Mouse (Mus musculus) embryo, embryonic 9.5 days (tissue): ENCODE measurements around the gene Ttc7b.

Experiments used
- DNase-seq: peaks from one replicate; pipeline ENCODE4 v3.0.0-alpha.2; 2017; ENCODE audit errors: extremely low spot score

Gene Ttc7b

DNA sequence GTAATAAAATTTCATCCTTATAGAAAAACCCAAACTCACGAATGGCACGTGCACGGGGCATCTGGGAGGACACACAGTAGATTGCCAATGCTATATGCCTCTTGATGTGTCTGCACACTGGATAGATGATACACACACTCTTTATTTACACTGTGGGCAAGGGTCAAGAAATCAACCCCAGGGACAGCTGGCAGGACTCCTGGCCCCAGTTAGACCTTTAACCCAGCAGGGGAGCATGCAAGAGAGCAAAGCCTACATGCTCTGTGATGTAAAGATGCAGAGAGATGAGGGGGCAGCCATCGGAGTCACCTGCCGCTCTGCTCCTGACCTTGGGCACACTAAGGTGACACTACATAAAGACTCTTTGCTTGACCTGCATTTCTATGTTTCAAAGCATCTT, 32.3 kb downstream of the Ttc7b start:
- no peak for DNase-seq

DNA sequence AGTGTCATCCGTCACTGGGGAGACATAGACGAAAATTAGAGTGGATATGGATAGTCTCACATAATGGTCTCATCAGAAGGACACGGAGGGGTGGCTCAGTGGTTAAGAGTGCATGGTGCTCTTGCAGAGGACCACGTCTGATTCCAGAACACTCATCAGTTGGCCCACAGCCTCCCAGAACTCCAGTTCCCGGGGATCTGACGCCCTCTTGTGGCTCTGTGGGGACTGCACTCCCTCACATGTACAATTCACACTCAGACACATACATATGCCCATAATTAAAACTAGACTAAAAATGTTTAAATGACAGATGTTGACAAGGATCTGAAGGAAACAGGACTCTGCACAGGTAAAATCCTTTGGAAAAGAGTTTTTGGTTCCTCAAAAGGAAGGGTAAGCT, 34.4 kb downstream of the Ttc7b start:
- no peak for DNase-seq

DNA sequence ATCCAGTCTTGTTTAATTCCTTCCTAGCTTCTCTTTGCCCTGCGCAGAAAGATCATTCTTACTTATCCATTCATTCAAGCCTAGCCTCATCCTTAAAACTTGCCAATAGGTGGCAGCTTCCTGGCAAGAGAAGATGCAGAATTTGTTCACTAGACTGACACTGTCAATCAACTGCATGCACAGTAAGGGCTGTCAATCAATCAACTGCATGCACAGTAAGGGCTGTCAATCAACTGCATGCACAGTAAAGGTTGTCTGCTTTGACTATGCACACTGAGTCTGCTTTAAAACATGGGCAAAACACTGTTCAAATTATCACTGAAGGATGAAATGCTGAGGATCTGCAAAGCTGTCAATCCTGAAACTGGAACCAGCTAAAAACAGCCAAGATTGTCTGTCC, 37.6 kb downstream of the Ttc7b start:
- no peak for DNase-seq

DNA sequence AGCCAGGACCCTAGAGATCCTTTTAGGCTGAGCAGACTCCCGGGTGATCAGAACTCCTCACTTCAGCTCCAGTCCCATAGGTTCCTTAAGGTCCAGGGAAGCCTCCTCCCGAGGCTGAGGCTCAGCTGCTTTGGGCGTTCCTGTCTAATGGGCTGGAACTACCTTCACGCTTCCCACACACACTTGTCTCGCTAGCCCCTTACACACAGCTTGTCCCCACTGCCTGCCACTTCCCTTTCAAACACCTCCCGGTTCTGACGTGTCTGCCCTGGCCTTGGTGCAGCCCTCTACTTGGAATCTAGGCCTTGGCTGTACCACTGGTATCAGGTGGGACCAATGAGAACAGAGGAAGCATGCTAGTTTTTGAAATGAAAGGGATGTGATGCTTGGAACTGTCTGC, 38.4 kb downstream of the Ttc7b start:
- DNase-seq: no peak

DNA sequence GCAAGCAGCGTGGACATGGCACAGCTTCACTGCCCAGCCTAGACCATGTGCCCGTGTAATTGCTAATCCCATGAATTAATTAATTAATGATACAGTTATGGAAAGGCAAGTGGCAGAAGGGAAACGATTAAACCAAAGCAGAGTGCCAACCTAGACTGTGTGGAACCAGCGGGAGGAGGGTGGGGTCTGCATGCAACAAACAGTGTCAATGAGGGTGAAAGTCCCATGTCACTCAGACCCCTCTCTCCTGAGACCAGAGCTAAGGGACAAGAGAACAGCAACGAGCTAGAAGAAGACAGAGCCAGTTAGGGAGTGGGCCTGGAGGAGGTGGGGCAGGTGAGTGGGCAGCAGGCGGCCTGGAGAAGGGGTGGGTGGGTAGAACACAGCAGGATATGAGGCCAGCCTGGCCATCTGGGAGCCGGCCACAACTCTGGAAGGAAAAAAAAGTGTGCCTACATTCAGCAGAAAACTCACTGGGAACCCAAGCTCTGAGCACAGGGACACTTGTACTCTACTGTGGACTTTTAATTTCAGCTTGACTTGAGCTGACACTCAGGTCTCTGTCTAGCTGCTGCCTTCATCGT, 39.1 kb downstream of the Ttc7b start:
- no peak for DNase-seq

DNA sequence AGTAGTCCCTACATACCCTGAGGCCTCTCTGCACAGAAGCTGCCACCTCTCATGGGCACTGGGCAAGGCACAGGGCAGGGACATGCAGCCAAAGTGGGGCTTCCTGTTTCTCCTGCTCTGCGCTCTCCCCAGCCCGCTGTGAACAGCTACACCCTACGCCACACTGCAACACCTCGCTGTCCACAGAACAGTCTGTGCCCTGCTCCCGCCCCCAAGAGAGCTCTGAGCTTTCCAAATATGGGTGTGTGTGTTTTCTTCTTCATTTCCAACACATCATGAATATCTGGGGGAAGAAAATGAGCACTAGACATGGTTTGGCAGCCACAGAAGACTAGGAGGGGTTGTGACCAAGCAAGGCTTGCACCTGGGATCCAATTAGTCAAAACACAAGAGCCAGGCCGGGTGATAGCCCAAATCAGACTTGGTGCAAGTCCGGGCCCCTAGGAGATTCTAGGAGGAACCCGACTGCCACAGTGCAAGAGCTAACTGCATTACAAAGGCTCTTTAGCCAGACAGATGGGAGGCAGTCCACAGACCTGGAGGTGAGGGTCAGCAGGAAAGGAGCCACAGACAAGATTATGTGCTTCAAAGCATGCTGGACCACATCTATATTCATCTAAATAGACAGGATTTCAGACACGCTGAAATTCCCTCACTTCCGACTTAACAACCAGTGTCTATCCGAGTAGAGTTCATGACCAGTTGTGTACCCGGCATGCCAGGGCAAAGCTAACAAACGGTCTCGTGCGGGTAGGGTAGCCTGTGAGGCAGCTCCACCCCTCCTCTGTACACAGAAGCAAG, 39.8 kb downstream of the Ttc7b start:
- no peak for DNase-seq

DNA sequence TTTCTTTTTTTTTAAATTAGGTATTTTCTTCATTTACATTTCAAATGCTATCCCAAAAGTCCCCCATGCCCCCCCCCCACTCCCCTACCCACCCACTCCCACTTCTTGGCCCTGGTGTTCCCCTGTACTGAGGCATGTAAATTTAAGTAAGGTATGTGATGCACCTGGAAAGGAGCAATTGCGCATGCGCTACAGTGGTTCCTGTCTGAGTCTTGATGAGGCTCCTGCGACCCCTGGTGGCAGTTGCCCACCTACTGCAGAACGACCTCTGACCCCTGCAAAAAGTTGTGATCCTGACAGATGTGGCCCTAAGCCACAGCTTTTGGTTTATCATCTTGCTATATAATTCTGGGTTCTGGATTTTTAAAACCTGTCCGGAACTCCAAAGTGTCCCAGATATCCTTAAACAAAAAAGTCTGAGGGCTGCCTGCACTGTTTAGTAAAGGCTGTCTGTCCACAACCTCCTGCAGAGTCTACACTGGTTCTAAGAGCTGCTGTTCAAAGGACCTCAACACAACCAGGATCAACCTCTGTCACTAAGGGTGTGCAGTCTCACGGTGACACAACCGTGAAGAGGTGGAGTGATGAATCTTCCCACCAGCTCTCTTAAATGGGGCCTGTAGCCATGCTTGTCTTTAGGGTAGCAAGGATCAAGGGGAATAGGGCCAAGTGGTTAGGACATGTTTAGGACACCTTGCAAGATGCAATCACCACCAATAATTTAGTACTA, 40.6 kb downstream of the Ttc7b start:
- peak; percentile 79 for DNase-seq

DNA sequence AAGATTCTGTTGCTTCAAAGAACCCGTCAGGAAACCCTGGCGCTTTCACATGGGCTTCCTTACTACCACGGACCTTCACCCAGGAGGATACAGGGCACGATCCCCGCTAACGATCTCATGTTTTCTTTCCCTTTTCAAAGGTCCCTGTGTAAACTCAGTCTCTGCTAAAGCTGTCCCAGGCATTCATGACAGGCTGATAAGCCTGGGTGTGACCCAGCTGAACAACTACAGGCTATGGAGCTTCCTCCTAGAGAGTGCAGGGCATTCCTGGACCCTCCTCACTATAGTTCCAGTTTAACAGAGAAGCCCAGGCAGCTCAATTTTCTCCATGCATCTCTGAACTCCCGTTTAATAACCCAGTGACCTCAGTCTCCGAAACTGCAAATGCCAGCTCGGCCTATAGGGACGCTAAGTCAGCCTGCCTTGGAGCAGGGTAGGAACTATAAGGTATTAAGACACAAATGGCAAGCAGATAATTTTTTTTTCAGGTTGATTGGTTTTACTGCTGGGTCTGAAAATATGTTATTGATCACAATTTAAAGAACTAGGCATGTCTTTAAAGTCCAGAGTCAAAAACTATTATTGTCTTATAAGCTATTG, 41.3 kb downstream of the Ttc7b start:
- DNase-seq: no peak

DNA sequence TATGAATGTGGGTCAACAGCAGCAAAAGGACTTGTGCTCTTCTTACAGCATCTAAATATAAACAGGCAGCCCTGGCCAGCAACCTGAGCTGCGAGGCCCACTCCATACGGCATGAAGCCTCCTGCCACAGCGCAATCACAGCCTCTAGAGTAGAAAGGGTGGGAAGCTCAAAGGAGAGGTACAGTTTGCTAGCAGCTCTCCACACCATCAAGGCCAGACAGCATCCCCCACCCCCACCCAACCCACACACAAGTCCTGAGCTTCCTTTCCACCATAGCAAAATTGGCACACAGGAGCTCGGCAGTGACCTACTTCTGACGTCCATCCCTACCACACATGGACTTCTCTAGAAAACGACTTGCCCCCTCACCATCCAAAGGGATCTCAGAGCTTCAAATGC, 42.0 kb downstream of the Ttc7b start:
- DNase-seq: no peak

DNA sequence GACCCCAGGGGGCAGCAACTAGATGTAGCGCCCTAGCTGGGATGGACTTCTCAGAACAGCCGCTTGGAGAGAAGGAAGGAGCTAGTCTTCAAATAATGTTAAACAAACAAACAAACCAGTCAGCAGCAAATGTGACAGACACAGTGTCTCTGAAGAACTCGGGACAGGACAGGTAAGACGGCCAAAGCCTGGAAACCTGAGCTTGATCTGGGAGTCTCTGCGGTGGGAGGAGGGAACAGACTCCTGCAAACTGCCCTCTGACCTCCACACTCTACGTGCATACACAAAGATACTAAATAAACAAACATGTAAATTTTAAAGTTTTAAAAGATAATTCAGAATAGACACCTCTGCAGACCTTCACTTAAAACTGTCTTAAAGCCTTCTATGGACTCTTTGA, 42.5 kb downstream of the Ttc7b start:
- DNase-seq: no peak

DNA sequence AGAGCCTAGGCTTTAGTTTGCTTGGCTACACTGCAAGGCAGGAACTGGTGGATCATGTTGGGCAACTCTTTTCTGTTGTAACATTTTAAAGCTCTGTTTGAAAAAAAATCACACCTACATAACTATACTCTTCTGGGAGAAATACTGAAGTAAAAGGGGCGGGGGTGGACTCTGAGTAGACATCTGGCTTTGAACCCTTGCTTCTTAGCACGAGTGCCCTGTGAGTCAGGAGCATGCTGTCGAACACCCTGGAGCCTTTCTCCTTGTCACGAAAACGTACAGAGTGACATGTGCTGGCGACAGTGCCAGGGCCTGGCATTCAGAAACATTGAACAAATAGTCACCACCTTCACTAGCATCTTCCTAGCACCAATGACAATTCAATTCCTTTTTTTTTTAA, 43.2 kb downstream of the Ttc7b start:
- DNase-seq: no peak

DNA sequence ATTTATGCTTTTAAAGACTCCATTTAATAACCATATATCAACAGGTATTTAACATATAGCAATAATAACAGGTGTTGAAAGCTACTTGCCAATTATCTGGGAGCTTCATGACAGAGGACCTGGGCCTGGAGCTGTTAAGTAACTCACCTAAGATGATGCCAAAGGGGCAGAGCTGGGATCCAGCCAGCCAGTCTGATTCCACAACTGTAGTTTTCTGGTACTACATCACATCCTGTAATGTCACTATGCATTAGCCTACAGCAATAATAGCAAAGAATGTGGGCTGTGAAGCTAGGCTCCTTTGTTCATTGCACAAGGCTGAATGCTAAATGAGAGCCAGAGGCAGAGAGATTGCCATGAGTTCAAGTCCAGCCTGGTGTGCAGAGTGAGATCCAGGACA, 44.3 kb downstream of the Ttc7b start:
- DNase-seq: no peak

DNA sequence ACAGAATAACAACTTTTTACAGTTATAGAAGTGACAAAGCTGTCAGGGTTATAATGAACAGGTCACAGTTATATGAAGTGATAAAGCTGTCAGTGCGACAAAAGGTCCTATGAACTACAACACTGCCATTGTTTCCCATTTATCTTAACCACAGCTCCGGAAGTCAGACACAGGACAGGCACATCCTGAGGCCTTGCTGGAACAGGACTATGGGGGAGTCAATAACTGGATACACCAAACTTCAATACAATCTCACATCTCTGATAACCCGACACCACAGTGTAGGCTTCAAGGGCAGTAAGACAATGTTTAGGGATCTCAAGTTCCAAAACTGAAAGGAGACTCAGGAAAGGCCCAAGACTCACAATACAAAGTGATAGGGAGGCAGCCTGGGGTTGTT, 45.1 kb downstream of the Ttc7b start:
- no peak for DNase-seq

DNA sequence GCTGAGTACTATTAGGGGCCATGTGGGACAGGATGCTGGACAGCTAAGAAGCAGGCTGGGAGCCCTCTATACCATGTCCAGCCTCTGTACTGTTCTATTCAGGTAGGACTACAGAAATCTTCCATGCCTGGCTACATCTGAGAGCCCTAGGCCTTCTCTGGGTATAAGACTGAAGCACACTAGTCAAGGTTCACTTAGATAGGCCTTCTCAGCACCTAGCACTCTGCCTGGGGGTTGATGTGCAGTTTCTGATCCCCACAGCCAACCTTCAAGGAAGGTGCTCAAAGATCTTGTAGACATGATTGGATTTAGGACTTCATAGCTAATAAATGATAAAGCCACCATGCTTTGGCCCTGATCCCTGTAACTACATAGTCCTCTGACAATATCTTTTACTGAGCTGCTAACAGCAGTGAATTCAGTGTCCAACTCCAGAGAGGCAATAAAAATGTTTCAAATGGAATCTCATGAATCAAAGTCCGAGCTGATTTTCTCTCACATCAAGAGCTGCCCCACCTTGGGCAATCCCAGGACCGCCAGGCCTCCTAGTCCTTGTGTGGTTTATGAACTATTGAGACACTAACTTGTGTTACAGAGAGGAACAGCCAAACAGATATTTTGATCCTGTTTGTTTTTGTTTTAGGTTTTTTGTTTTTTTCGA, 45.8 kb downstream of the Ttc7b start:
- DNase-seq: no peak

DNA sequence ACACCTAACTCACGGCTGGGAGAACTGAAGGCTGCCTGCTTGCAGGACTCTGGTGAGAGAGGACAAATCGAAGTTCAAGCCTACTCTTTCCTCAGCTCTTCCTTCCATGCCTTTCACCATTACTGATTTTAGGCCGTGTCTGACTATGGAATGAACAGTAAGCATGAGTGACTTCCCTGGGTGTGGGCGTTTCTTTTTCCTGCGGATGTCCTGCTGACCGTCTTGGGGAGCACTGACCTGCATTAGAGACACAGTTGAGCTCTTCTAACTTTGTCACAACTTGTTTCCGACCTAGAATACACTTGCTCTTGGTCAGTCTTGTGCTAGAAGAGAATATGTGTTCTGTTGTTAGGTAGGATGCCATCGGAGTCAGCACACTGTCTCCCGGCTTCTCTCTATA, 50.3 kb downstream of the Ttc7b start:
- DNase-seq: no peak

DNA sequence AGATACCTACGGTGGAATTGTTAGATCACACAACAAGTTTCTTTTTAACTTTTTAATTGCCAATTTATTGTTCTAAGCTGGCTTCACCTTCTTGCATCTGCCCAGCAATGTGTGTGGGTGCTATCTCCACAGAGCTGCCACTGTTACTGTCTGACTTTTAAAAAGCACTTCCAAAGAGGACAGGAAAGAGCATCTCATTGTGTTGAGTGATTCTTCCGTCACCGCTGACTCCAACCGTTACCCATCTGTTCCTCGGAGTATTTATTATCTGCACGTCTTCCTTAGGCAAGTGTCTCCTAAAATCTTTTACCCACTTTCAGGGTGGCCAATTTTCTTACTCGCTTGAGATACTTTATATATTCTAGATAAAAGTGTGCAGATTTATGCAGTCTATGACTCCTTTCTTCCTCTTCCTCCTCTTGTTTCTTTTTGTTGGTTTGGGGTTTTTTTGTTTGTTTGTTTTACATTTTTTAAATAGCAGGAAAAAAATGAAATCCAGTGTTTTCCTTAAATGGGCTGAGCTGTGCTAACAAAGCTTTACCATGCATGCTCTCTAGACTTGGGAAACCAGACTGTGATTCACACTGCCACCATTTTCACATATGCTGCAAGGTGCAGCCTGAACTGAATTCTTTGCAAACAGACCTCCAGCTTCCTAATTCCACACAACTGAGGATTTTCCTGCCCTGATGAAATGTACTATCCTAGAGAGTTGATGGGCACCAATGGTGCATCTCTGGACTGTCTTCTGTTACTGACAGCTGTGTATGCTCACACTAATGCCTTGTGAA, 50.9 kb downstream of the Ttc7b start:
- no peak for DNase-seq

DNA sequence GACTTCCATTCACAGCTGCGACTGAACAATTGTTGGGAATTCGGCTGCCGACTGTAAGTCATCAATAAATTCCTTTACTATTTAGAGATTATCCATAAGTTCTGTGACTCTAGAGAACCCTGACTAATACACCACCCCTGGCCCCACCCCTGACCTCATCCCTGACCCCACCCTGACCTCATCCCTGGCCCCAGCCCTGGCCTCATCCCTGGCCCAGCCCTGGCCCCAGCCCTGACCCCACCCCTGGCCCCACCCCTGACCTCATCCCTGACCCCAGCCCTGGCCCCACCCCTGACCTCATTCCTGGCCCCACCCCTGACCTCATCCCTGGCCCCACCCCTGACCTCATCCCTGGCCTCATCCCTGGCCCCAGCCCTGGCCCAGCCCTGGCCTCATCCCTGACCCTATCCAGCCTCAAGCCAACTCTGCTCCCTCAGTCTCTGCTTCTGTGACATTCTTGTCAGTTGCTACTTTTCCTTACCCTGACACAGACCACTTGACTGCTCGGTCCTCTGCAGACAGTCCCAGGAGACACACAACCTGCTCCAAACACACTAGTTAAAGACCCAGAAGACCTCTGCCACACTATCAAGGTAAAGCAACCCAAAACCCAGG, 55.4 kb downstream of the Ttc7b start:
- DNase-seq: peak; percentile 28

DNA sequence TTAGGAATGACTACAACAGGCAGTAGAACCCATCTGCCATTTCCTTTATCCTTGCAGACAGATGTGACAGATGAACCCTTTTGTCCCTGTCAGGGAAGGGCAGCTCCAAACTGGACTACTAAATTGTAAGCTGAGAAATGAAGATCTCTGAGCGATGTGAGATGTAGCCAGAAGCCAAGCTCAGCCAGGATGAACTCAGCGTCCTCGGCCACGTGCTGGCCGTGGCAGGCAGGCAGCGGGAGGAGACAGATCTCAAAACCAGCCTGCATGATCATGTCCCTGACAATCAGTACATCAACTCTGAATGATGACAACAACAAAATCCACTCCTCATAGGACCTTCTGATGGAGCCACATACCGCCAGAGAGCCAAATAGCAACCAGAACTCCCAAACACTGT, 62.9 kb downstream of the Ttc7b start:
- DNase-seq: no peak

DNA sequence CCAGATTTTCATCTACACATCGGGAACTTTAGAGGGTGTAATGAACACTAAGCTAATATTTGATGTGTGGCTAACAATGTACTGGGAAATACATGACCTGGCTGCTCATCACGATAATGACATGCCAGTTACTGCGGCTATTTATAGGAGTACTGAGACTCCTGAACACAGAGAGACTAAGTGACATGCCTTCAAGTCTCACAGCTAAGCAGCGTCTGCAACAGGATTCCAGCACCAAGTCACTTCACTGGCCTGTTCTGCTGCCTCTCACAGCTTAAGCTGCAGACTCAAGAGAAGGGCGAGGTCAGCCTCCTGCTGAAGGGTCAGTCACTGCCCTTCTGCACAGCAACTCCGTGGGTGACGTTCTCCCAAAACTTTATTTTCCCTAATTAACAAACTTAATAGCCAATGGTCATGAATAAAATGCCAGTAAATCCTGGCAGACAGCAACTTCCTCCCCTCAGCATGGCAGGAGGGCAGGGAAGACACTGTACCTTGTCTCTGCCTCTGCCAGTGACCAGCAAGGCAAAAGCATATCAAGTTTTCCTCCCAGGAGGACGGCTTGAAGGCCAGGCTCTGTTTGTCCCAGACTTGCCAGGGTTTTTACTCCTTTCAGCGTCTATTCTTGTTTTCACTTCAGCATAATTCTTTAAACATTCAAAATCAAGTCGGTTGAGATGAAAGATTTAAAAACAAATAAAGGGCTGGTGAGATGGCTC, 64.2 kb downstream of the Ttc7b start:
- no peak for DNase-seq

DNA sequence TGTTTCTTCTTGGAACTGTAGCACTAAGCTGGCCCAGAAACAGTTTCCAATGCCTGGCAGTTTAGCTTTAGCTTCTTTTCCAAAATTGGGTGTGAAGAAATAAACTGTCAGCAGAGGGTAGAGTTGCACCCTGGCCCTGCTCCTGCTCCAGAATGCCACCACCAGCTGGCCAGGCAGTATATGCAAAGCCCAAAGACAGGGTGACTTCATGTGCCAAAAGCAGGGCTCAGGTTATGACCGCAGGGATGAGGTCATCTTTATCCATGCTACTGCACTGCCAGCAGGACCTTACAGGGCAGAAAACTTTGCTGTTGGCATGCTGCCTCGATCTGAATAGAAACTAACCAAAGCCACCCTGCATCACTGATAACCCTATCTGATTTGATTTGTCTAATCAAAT, 65.2 kb downstream of the Ttc7b start:
- no peak for DNase-seq
